Mouse (Mus musculus) neutrophil, adult 83 days (primary cell): ENCODE data around the gene Zfp648. TPM values are rescaled to one million over a fixed set of nuclear protein-coding genes. Genes with fewer than 3 reads are reported as not detected.

ENCODE experiments used
- total RNA-seq, 2 experiments: library from RNA; stranded (reverse); gene quantifications; one replicate each; pipeline ENCODE4 v1.2.4; 2023

Gene Zfp648
- total RNA-seq: not detected

DNA sequence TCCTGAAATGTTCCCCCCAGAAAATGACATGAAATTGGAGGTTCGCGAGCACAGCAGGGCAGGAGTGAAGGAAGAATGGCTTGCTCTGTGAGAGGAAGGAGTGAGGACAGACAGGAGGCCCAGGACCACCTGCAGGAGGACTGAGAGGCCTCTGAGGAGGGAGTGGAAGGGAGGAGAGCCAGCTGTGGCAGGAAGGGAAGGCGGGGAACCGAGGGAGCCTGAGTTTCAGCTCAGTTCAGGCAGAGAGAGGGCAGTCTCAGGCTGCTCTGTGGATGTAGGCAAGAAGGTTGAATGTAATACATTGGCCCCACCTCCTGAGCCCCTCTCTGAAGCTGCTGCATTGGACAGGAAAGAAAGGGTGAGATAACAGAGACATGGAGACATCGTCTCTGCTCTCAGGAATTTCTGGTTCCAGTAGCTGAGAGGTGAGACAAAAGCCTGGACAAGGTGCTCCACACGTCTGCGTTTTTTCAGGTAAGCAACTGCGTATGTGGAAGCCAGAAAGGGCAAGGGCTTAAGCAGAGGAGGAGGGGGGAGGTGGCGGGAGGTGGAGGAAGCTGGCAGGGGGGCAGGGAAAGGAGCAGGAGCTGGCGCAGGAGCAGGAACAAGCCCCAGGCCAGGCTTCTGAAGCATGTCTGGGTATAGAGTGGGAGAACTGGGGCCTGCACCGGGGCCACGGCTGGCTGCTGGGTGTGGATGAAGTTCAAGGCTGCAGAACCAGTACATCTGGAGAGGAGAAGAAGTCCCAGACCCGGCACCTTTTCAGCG lies at the start of gene Zfp648:
Gene Zfp648 (plus strand): TSS at position 233 of the 768 bp plus-strand sequence.

